Mouse (Mus musculus): ENCODE data around the gene Vsig10l.

DNA sequence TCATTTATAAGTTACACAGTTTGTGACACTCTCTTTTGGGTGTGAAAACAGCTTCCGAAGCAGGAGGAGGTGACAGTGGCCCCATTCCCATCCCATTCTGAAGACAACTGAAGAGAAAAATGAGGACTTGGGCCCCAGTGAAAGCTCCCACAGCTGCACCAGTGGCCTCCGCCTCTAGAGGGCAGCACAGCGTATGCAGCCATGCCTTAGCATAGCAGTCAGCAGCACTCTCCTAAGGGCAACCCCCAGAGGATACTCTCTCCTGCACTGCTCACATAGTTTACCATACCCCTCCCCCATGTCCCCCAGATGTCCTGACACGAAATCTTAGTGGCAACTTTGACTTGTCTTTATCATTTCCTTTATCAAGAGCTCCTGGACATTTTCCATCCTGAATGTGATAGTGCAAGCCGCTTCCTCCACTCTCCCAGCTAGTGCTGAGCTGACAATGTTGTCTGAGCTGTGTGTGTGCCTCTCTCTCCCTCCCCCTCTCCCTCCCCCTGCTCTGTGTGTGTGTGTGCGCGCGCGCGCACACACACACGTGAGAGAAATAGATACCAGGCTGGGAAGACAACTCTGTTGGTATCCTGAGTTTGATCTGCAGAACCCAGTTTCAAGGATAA is 39.8 kb upstream of the Vsig10l start:
- TF ChIP-seq POLR2A (IDR thresholded peaks at IDR 0.05; ENCODE audit: insufficient read depth, low read length), result no peak
- peak; percentile 99 for TF ChIP-seq CTCF (IDR thresholded peaks at IDR 0.05; ENCODE audit: low read depth, low read length)
- 0 out of 2 replicates have a peak, but pooled peaks have one; percentile 48 for TF ChIP-seq EP300 (IDR thresholded peaks at IDR 0.05; ENCODE audit: insufficient read depth, low read depth, low read length)
